Mouse (Mus musculus) MEL (cell line): ENCODE data around the gene Sbk2. TPM values are rescaled to one million over a fixed set of nuclear protein-coding genes. Genes with fewer than 3 reads are reported as not detected.

Source experiments
- DNase-seq: peaks from one replicate; pipeline ENCODE4 v3.0.0; 2011; ENCODE audit warnings: low read depth, low spot score
- H3K27ac ChIP-seq: 2 replicates; pipeline ENCODE4 v1.5.1; 2012; ENCODE audit warnings: low read depth, mild to moderate bottlenecking, control low read depth, low read length, moderate library complexity; ENCODE audit not compliant: control insufficient read depth
- H3K27me3 ChIP-seq, 2 experiments: fragments of 150-350 bp in 1 of 2; sonication (generic) in 1 of 2; 2 replicates each; pipeline ENCODE4 v1.6.1; 2012; ENCODE audit warnings: low read length in 2 of 2, mild to moderate bottlenecking in 2 of 2, improper control_type of control experiment in 1 of 2, moderate library complexity in 1 of 2; ENCODE audit not compliant: insufficient read depth in 2 of 2, control insufficient read depth in 1 of 2
- H3K36me3 ChIP-seq, 2 experiments: 2 replicates each; pipeline ENCODE4 v1.6.1; 2012 to 2014; ENCODE audit warnings: low read length in 2 of 2, improper control_type of control experiment in 1 of 2, inconsistent platforms in 1 of 2, mild to moderate bottlenecking in 1 of 2; ENCODE audit not compliant: insufficient read depth in 2 of 2, control insufficient read depth in 1 of 2
- H3K4me1 ChIP-seq, 2 experiments: fragments of 150-350 bp in 1 of 2; sonication (generic) in 1 of 2; 2 replicates each; pipeline ENCODE4 v1.6.1; 2012; ENCODE audit warnings: low read length in 2 of 2, improper control_type of control experiment in 1 of 2, mild to moderate bottlenecking in 1 of 2; ENCODE audit not compliant: insufficient read depth in 2 of 2, control insufficient read depth in 1 of 2
- H3K4me3 ChIP-seq, 2 experiments: fragments of 150-350 bp in 1 of 2; sonication (generic) in 1 of 2; 2 replicates each; pipeline ENCODE4 v1.5.1; 2012; ENCODE audit warnings: low read depth in 2 of 2, low read length in 2 of 2, mild to moderate bottlenecking in 2 of 2, moderate library complexity in 2 of 2, control low read depth in 1 of 2, improper control_type of control experiment in 1 of 2; ENCODE audit not compliant: control insufficient read depth in 1 of 2, insufficient read depth in 1 of 2
- H3K79me2 ChIP-seq: 2 replicates; pipeline ENCODE4 v1.6.1; 2012; ENCODE audit warnings: mild to moderate bottlenecking, low read length, moderate library complexity; ENCODE audit not compliant: control insufficient read depth, poor library complexity, insufficient read depth
- H3K9ac ChIP-seq: 2 replicates; pipeline ENCODE4 v1.6.1; 2012; ENCODE audit warnings: low read depth, mild to moderate bottlenecking, control low read depth, low read length, moderate library complexity; ENCODE audit not compliant: control insufficient read depth, poor library complexity, severe bottlenecking
- H3K9me3 ChIP-seq: fragments of 150-350 bp; sonication (generic); replicated peaks from 2 replicates; pipeline ENCODE4 v1.6.1; 2012; ENCODE audit warnings: mild to moderate bottlenecking, low read length, improper control_type of control experiment, moderate library complexity; ENCODE audit not compliant: insufficient read depth
- CHD1 ChIP-seq: IDR thresholded peaks from 2 replicates; pipeline ENCODE4 v1.6.1; 2012; ENCODE audit warnings: low read depth, mild to moderate bottlenecking, inconsistent platforms, low read length, improper control_type of control experiment
- CHD2 ChIP-seq: IDR thresholded peaks from 2 replicates; pipeline ENCODE4 v1.6.1; 2011; ENCODE audit warnings: low read length, improper control_type of control experiment
- EP300 ChIP-seq, 2 experiments: IDR thresholded peaks; 2 replicates each; pipeline ENCODE4 v1.6.1; 2011; ENCODE audit warnings: improper control_type of control experiment in 2 of 2, low read length in 2 of 2, low read depth in 1 of 2, mild to moderate bottlenecking in 1 of 2
- ETS1 ChIP-seq: IDR thresholded peaks from 2 replicates; pipeline ENCODE4 v1.6.1; 2012; ENCODE audit warnings: low read depth, mild to moderate bottlenecking, inconsistent platforms, low read length, improper control_type of control experiment, moderate library complexity
- GATA1 ChIP-seq: IDR thresholded peaks from 2 replicates; pipeline ENCODE4 v1.6.1; 2011; ENCODE audit warnings: low read depth, low read length, improper control_type of control experiment
- HCFC1 ChIP-seq: IDR thresholded peaks from 2 replicates; pipeline ENCODE4 v1.6.1; 2012; ENCODE audit warnings: low read depth, mild to moderate bottlenecking, inconsistent platforms, low read length, improper control_type of control experiment, moderate library complexity
- KAT2A ChIP-seq: conservative IDR thresholded peaks from 2 replicates; pipeline ENCODE4 v1.6.1; 2012; ENCODE audit warnings: low read depth, low read length, improper control_type of control experiment, inconsistent platforms
- MAFK ChIP-seq: IDR thresholded peaks from 2 replicates; pipeline ENCODE4 v1.6.1; 2011; ENCODE audit warnings: low read depth, mild to moderate bottlenecking, low read length, improper control_type of control experiment, borderline replicate concordance
- MAX ChIP-seq: IDR thresholded peaks from 2 replicates; pipeline ENCODE4 v1.6.1; 2011; ENCODE audit warnings: low read length, improper control_type of control experiment
- MEF2A ChIP-seq: IDR thresholded peaks from 2 replicates; pipeline ENCODE4 v1.6.1; 2014; ENCODE audit warnings: low read depth, mild to moderate bottlenecking, inconsistent platforms, low read length, improper control_type of control experiment; ENCODE audit not compliant: poor library complexity, insufficient replicate concordance, severe bottlenecking; ENCODE audit errors: extremely low read depth
- MXI1 ChIP-seq: IDR thresholded peaks from 2 replicates; pipeline ENCODE4 v1.6.1; 2011; ENCODE audit warnings: mild to moderate bottlenecking, low read depth, low read length, improper control_type of control experiment
- MYB ChIP-seq: IDR thresholded peaks from 2 replicates; pipeline ENCODE4 v1.6.1; 2011; ENCODE audit warnings: mild to moderate bottlenecking, low read depth, low read length, improper control_type of control experiment
- MYC ChIP-seq: IDR thresholded peaks from 2 replicates; pipeline ENCODE4 v1.6.1; 2011; ENCODE audit warnings: low read depth, mild to moderate bottlenecking, low read length, improper control_type of control experiment, moderate library complexity
- NELFE ChIP-seq: IDR thresholded peaks from 2 replicates; pipeline ENCODE4 v1.6.1; 2011; ENCODE audit warnings: low read depth, low read length, improper control_type of control experiment
- POLR2A ChIP-seq, 2 experiments: IDR thresholded peaks; 2 replicates each; pipeline ENCODE4 v1.6.1; 2011 to 2012; ENCODE audit warnings: low read length in 2 of 2, mild to moderate bottlenecking in 2 of 2, control low read depth in 1 of 2, improper control_type of control experiment in 1 of 2, low read depth in 1 of 2, moderate library complexity in 1 of 2; ENCODE audit not compliant: control insufficient read depth in 1 of 2, insufficient read depth in 1 of 2, poor library complexity in 1 of 2
- POLR2AphosphoS5 ChIP-seq: IDR thresholded peaks from 2 replicates; pipeline ENCODE4 v1.6.1; 2012; ENCODE audit warnings: low read depth, borderline replicate concordance, mild to moderate bottlenecking, inconsistent platforms, low read length, moderate library complexity, mixed read lengths
- SMC3 ChIP-seq: IDR thresholded peaks from 2 replicates; pipeline ENCODE4 v1.6.1; 2011; ENCODE audit warnings: low read depth, low read length, improper control_type of control experiment
- ZC3H11A ChIP-seq: IDR thresholded peaks from 2 replicates; pipeline ENCODE4 v1.6.1; 2012; ENCODE audit warnings: low read depth, mild to moderate bottlenecking, inconsistent platforms, low read length, improper control_type of control experiment
- ZNF384 ChIP-seq: IDR thresholded peaks from 2 replicates; pipeline ENCODE4 v1.6.1; 2012; ENCODE audit warnings: low read depth, mild to moderate bottlenecking, inconsistent platforms, low read length, improper control_type of control experiment
- polyA plus RNA-seq, 2 experiments: library from polyadenylated mRNA; stranded (reverse) in 1 of 2; unstranded in 1 of 2; fragments of >175 nt in 1 of 2; fragments of >200 nt in 1 of 2; gene quantifications; 2 replicates each; pipeline versions ENCODE4 v1.2.1 to v1.2.4; 2012; ENCODE audit warnings: low replicate concordance in 2 of 2, low read depth in 1 of 2; ENCODE audit not compliant: insufficient read length in 2 of 2, insufficient read depth in 1 of 2, missing spikeins in 1 of 2
- total RNA-seq: library from RNA; depleted of rRNA; stranded (reverse); fragments of 300-350 nt; gene quantifications from 2 replicates; pipeline ENCODE4 v1.2.3, GENCODE M21; 2012

The Sbk2 gene
- total and polyA plus RNA-seq, 3 experiments: not detected

DNA sequence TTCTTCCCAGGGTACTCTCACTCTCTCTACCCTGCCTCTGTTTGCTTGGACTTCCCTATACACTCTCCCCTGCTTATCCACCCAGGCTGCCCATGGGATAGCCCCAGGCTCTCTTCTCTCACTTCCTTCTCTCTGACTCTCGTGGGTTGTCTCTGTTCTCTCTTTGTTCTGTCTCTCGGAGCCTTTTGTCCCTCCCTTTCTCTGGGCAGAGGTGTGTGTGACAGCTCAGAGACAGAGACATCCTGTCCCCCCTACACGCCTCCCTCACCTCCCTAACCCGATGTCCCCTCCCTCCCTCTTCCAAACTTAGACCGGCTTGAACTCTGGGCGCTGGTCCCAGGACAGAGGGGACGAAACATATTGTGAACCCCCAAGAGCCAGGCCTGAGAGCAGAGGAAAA, 7.5 kb upstream of the Sbk2 start:
- peaks cover 0 to 9% of the 10 kb centered on the region in 2 experiments; a peak in 1 of 4 replicates for H3K4me1 ChIP-seq
- no peak overlapping the region for H3K9ac ChIP-seq
- no peak overlapping the region for H3K27ac ChIP-seq
- DNase-seq: no peak
- no peaks in the 10 kb centered on the region for H3K27me3 ChIP-seq
- H3K79me2 ChIP-seq: no peaks in the 10 kb centered on the region
- no peaks in the 10 kb centered on the region for H3K36me3 ChIP-seq
- H3K4me3 ChIP-seq: no peak overlapping the region
- H3K9me3 ChIP-seq: no peaks in the 10 kb centered on the region
- no peak for TF ChIP-seq GATA1
- TF ChIP-seq ZNF384: no peak
- TF ChIP-seq MYB: no peak
- no peak for TF ChIP-seq MAFK
- no peak for TF ChIP-seq CHD1
- no peak for TF ChIP-seq POLR2A (IDR thresholded peaks at IDR 0.05; ENCODE audit: control insufficient read depth in 1 of 2, insufficient read depth in 1 of 2, low read depth in 1 of 2, low read length in 2 of 2, poor library complexity in 1 of 2)
- TF ChIP-seq CHD2: no peak
- no peak for TF ChIP-seq MEF2A
- TF ChIP-seq POLR2AphosphoS5: no peak
- TF ChIP-seq ZC3H11A: no peak
- TF ChIP-seq MXI1: no peak
- TF ChIP-seq SMC3: no peak
- TF ChIP-seq HCFC1: no peak

DNA sequence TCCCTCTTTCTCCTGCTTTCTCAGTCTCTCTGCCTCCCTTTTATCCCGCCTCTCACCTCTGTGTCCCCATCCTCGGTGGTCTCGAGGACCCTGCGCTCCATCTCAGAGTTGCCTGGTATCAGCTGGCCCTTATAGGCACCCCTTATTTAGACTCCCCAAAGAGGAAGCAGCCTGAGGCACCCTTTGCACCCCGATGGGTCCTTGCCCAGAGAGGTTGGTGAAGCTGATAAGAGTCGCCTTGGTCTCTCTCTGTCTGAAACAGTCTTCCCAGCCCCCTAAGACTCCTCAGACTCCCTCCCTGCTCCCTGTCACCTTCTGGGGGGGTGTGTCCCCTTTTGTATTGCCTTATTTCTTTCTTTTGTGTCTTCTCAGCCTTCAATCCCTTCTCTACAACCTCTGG, 6.9 kb upstream of the Sbk2 start, which contains the start of gene Sbk3:
Gene Sbk3 (minus strand): TSS at position 101 of the 400 bp plus-strand sequence.
- Histone ChIP-seq H3K9ac (no peak within 1 kb of the TSS), H3K27ac (no peak within 1 kb of the TSS), H3K9me3 (no peaks in the 10 kb centered on the region), H3K36me3 (no peaks in the 10 kb centered on the region), H3K4me1 (peaks cover 0 to 9% of the 10 kb centered on the region in 2 experiments; a peak in 1 of 4 replicates), H3K79me2 (no peaks in the 10 kb centered on the region), H3K27me3 (no peaks in the 10 kb centered on the region), H3K4me3 (no peak within 1 kb of the TSS)
- TF ChIP-seq GATA1 (peak; percentile 41; the same call in 1 of the 2 replicates), ZC3H11A (no peak), CHD1 (no peak), NELFE (no peak), MYB (no peak)
- DNase-seq: peak; percentile 47

DNA sequence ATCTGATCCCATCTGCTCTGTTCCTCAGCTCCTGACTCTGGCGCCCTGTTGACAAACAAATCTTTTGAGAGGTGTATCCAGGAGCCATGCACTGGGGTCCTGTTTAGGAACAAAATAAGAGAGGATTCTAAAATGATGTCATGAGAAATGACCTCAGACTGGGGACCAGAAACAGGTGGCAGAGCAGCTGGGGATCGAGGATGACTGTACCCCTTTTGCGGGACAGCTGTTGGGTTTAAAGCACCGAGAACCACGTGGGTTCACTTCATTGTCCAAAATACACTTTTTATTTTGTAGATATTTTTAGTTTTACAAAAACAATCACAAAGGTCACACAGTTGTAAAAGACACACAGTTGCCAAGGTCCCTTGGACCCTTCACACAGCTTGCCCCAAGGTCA, 782 bp upstream of the Sbk2 start:
- Histone ChIP-seq H3K27me3 (no peaks in the 10 kb centered on the region), H3K9me3 (no peaks in the 10 kb centered on the region), H3K27ac (no peak overlapping the region)

More for the DNA sequence above, 782 bp upstream of the Sbk2 start:
- no peak for DNase-seq
- Histone ChIP-seq H3K4me1 (no peaks in the 10 kb centered on the region), H3K79me2 (no peaks in the 10 kb centered on the region), H3K36me3 (no peaks in the 10 kb centered on the region), H3K9ac (no peak overlapping the region), H3K4me3 (no peak overlapping the region)
- TF ChIP-seq ETS1: no peak
- TF ChIP-seq ZNF384: no peak
- TF ChIP-seq MAX: no peak
- no peak for TF ChIP-seq MAFK
- TF ChIP-seq EP300 (IDR thresholded peaks at IDR 0.05; ENCODE audit: low read depth in 1 of 2, low read length in 2 of 2): no peak
- no peak for TF ChIP-seq KAT2A
- no peak for TF ChIP-seq ZC3H11A
- TF ChIP-seq MYB: no peak
- TF ChIP-seq MYC: no peak
